Mouse (Mus musculus) E14TG2a.4 (cell line): ENCODE data around the gene Hdac6.

Experiments
- H3K27me3 ChIP-seq: 2 replicates; pipeline ENCODE4 v1.6.1; 2014; ENCODE audit warnings: low read length, control low read depth; ENCODE audit not compliant: insufficient read depth
- H3K36me3 ChIP-seq: 2 replicates; pipeline ENCODE4 v1.6.1; 2014; ENCODE audit warnings: low read length, control low read depth; ENCODE audit not compliant: insufficient read depth
- H3K4me1 ChIP-seq: replicated peaks from 2 replicates; pipeline ENCODE4 v1.6.1; 2014; ENCODE audit warnings: low read depth, low read length, control low read depth
- H3K4me3 ChIP-seq: replicated peaks from 2 replicates; pipeline ENCODE4 v1.5.1; 2014; ENCODE audit warnings: mild to moderate bottlenecking, low read length
- H3K9me3 ChIP-seq: 2 replicates; pipeline ENCODE4 v1.6.1; 2014; ENCODE audit warnings: low read length, control low read depth
- CTCF ChIP-seq: conservative IDR thresholded peaks from 2 replicates; pipeline ENCODE4 v1.5.1; 2014; ENCODE audit warnings: low read length
- NANOG ChIP-seq: IDR thresholded peaks from 2 replicates; pipeline ENCODE4 v1.6.1; 2014; ENCODE audit warnings: borderline replicate concordance, low read length, mixed read lengths
- POU5F1 ChIP-seq: IDR thresholded peaks from 2 replicates; pipeline ENCODE4 v1.6.1; 2014; ENCODE audit warnings: low read length, borderline replicate concordance

Gene Hdac6

DNA sequence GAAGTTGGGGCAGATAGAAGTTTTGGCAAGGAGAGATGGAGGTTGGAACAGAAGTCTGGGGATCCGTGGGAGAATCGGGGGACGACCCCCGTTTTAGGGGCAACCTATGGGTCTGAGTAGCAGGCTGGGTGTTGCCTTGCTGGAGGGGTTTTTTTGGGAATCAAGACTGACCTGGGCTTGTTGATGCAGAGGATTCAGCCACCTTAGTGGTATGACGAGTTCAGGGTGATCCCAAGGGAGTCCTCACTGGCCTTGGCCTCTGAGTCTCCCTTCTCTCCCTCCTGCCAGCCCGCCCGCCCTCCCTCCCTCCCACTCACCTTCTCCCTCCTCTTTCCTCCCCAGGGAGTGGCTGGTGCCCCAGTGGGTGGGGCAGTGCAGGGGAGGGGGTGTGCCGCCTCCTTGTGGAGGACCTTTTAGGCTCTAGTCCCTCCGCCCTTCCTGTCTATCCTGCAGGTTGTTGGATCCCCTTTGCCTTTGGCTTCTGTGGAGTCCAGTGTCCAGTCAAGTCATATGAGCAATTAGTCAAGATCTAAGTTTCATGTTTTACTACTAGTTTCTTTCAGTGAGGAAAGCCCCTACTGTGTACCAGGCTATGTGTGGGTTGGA, 20.0 kb upstream of the Hdac6 start:
- no peaks in the 10 kb centered on the region; the same call in 1 of the 2 replicates for H3K27me3 ChIP-seq

GRCm38 (mm10) chrX:7966161-7966560, 18.5 kb upstream of the Hdac6 start:
- Histone ChIP-seq H3K9me3 (no peaks in the 10 kb centered on the region), H3K4me3 (no peak overlapping the region), H3K27me3 (no peaks in the 10 kb centered on the region; the same call in 1 of the 2 replicates), H3K36me3 (no peaks in the 10 kb centered on the region), H3K4me1 (peaks cover 23% of the 10 kb centered on the region)
- TF ChIP-seq NANOG (no peak), POU5F1 (no peak), CTCF (no peak)

More for the DNA sequence above, 20.0 kb upstream of the Hdac6 start:
- Histone ChIP-seq H3K4me3 (no peak overlapping the region), H3K36me3 (no peaks in the 10 kb centered on the region), H3K9me3 (no peaks in the 10 kb centered on the region), H3K4me1 (peaks cover 27% of the 10 kb centered on the region)
- TF ChIP-seq NANOG (no peak), CTCF (no peak), POU5F1 (no peak)

DNA sequence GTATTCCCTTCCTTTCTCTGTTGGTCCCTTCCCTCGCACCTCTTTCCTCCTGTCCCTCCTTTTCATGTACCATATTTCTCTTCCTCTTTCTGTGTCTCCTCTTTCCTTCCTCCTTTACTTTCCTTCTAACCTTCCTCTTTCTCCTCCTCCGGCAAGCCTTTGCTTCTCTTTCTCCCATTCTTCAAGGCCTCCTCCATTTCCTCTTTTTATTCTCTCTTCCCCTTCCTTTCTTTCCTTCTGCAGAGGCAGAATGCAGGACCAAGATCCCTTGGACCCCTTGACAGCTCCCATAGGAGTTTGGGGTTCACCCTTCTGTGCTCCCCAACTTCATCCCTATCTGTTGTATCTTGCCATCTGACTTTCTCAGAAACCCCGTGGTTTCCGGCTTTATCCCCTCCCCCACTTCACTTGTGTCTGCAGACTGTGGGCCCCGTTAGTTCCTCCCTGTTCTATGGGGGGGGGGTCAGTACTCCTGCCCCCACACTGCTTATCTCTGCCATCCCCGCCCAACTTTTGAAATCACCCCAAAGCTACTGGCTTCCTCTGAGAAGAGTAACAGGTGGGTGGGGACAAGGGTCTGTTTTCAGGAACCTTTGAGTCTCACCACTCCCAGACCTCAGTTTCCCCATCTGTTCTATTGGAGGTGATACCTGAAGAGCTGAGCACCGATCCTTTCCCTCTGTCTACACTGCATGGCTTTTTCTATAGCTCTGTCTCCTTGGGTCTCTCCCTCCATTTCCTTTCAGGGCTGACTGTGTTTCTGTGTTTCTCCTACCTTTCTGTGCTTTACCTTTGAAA, 16.3 kb upstream of the Hdac6 start:
- no peaks in the 10 kb centered on the region; the same call in 1 of the 2 replicates for H3K27me3 ChIP-seq
- H3K9me3 ChIP-seq, result no peaks in the 10 kb centered on the region
- H3K4me1 ChIP-seq, result peaks cover 22% of the 10 kb centered on the region
- H3K4me3 ChIP-seq, result no peak overlapping the region
- no peak for TF ChIP-seq POU5F1
- no peak for TF ChIP-seq CTCF
- TF ChIP-seq NANOG, result no peak
- H3K36me3 ChIP-seq, result no peaks in the 10 kb centered on the region

DNA sequence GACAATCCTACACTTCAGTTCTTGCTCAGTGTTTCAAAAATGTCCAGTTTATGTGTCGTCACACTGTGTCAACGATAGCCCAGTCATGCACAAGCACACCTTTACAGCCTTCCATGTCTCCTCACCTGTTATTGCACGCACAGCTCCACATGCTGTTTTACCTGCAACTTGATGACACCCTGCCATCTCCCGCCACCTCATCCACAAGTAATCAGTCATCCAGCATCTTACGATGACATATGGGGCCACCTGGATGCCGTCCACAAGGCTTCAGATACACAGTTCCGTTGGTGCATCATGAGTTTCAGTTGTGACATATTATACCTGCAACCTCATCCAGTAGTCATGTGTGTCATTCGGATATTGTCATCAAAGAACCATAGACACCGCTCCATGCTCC, 11.2 kb upstream of the Hdac6 start:
- TF ChIP-seq CTCF (no peak), POU5F1 (no peak), NANOG (no peak)
- Histone ChIP-seq H3K4me1 (no peaks in the 10 kb centered on the region), H3K36me3 (no peaks in the 10 kb centered on the region), H3K4me3 (no peak overlapping the region), H3K27me3 (no peaks in the 10 kb centered on the region), H3K9me3 (no peaks in the 10 kb centered on the region)

DNA sequence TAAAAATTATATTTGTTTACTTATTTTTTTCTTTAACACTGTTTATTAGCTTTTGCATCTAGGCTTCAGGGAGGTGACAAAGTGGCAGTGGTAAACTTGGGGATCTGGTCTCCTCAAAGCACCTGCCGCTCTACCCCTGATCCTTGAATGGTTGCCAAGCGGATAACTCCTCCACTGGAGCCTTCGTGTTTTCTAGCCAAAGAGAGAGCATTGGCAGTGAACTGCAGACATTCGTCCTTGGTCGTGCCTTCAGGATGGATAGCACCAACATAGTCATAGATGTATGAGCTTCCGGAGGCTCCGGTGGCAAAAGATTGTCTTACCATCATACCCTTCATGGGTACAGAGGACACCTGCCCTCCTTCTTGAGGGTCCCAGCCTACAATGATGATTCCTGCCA, 2.4 kb upstream of the Hdac6 start:
- Histone ChIP-seq H3K9me3 (no peaks in the 10 kb centered on the region), H3K4me3 (no peak overlapping the region), H3K27me3 (no peaks in the 10 kb centered on the region), H3K4me1 (peaks cover 60% of the 10 kb centered on the region), H3K36me3 (peaks cover 14% of the 10 kb centered on the region)
- no peak for TF ChIP-seq CTCF

- TF ChIP-seq NANOG, result no peak
- TF ChIP-seq CTCF, result no peak
- no peak for TF ChIP-seq POU5F1
- peaks cover 66% of the 10 kb centered on the region for H3K4me1 ChIP-seq
Measured at GRCm38 (mm10) chrX:7947900-7948492, 307 bp upstream of the Hdac6 start.

DNA sequence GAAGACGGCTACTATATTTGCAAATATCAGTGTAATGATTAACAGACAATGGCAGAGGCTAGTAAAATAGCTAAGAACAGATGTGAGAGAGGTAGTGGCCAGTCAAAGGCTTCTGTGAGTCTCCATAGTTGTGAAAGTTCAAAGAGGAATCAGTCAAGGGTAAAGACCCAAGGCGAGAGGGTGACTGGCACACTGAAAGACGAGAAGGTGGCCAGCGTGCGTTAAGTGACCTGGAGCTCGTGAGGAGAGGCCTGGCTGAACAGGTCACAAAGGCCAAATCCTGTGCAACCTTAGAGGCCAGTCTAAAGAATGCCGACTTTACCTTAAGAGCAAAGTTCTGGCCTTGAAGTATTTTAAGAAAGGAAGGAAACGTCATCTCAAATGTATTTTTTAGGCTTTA, 2.1 kb downstream of the Hdac6 start:
- Histone ChIP-seq H3K4me3 (no peak overlapping the region), H3K4me1 (peaks cover 44% of the 10 kb centered on the region), H3K27me3 (no peaks in the 10 kb centered on the region), H3K36me3 (peaks cover 57% of the 10 kb centered on the region), H3K9me3 (no peaks in the 10 kb centered on the region)
- TF ChIP-seq POU5F1 (no peak), CTCF (no peak), NANOG (no peak)

More at GRCm38 (mm10) chrX:7947900-7948492, 307 bp upstream of the Hdac6 start:
- Histone ChIP-seq H3K9me3 (no peaks in the 10 kb centered on the region), H3K27me3 (no peaks in the 10 kb centered on the region), H3K36me3 (peaks cover 35% of the 10 kb centered on the region), H3K4me3 (peak overlapping the region; percentile 77)

- no peaks in the 10 kb centered on the region for H3K27me3 ChIP-seq
- no peak overlapping the region for H3K4me3 ChIP-seq
- TF ChIP-seq POU5F1, result no peak
- TF ChIP-seq NANOG, result no peak
- TF ChIP-seq CTCF, result no peak
- H3K36me3 ChIP-seq, result peaks cover 93% of the 10 kb centered on the region
- H3K4me1 ChIP-seq, result peaks cover 20% of the 10 kb centered on the region
- H3K9me3 ChIP-seq, result no peaks in the 10 kb centered on the region
Measured at GRCm38 (mm10) chrX:7937667-7938066, 10.0 kb downstream of the Hdac6 start.
